Mouse (Mus musculus) lung, adult 2 months (tissue): ENCODE measurements at regions not wholly inside any gene's neighbourhood (a gene's known extent, or its start where the extent isn't known, plus 50 kb on each side); places are given as distances from the start of the nearest gene placed in this dataset.

Experiments
- CTCF ChIP-seq: fragments of 200-500 bp; IDR thresholded peaks from 2 replicates; pipeline ENCODE4 v1.5.1; 2011; ENCODE audit warnings: mild to moderate bottlenecking, low read length, control low read depth; ENCODE audit not compliant: insufficient read depth
- POLR2A ChIP-seq: fragments of 200-500 bp; IDR thresholded peaks from 2 replicates; pipeline ENCODE4 v1.6.1; 2011; ENCODE audit warnings: low read depth, mild to moderate bottlenecking, control low read depth, low read length, borderline replicate concordance; ENCODE audit errors: extremely low read depth

DNA sequence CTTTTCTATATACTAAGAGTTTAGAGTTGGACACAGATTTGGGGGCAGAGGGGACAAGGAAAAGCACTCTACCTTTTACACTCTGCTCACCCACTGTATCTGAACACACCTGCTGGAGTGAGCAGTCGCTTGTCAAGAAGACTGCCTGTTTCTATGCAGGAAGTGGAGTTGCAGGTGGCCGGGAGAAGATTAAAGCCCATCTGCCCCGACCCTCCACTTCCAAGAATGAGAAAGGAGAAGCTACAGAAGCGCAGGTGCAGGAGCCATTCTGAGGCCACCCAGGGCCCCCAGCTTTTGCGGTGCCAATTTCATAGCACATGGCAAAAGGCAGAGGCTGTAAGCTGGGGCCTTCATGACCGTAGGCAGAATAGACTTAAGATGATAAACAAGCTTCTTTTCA is 108.4 kb upstream of the Atp6ap2 start:
- TF ChIP-seq POLR2A (no peak), CTCF (no peak)
